Mouse (Mus musculus) bone marrow macrophage, adult 2 months (primary cell): ENCODE results near the gene Pkn3. TPM values are rescaled to one million over a fixed set of nuclear protein-coding genes. Genes with fewer than 3 reads are reported as not detected.
A peak's percentile ranks its signal among the peaks of the same experiment; 100 is the strongest.

Experiments
- H3K27ac ChIP-seq: 2 replicates; pipeline ENCODE4 v1.5.1; 2012; ENCODE audit warnings: low read depth, low read length; ENCODE audit not compliant: insufficient read depth
- H3K4me1 ChIP-seq: 2 replicates; pipeline ENCODE4 v1.6.1; 2012; ENCODE audit warnings: low read length; ENCODE audit not compliant: control insufficient read depth, insufficient read depth
- H3K4me3 ChIP-seq: 2 replicates; pipeline ENCODE4 v1.5.1; 2012; ENCODE audit warnings: mild to moderate bottlenecking, low read length, moderate library complexity; ENCODE audit not compliant: insufficient read depth
- CTCF ChIP-seq: IDR thresholded peaks from 2 replicates; pipeline ENCODE4 v1.5.1; 2012; ENCODE audit warnings: low read depth, mild to moderate bottlenecking, low read length, moderate library complexity
- POLR2A ChIP-seq: IDR thresholded peaks from 2 replicates; pipeline ENCODE4 v1.6.1; 2012; ENCODE audit warnings: mild to moderate bottlenecking, low read depth, low read length, borderline replicate concordance
- polyA plus RNA-seq: library from polyadenylated mRNA; stranded (reverse); fragments of >200 nt; gene quantifications from 2 replicates; pipeline ENCODE4 v1.2.4, GENCODE M21; 2012; ENCODE audit not compliant: missing spikeins, insufficient read depth, insufficient read length

Gene Pkn3
- polyA plus RNA-seq, 1 experiment: 7.2 TPM

GRCm38 (mm10) chr2:30093471-30094207 is 16.2 kb downstream of the Pkn3 start, which contains the start of gene Zdhhc12:
TSS of gene Zdhhc12 (minus strand) at chr2:30093648.
- H3K4me1 ChIP-seq: peaks cover 9% of the 10 kb centered on the region
- TF ChIP-seq POLR2A (peak; percentile 72; the same call in 1 of the 2 replicates), CTCF (no peak)
- peak within 1 kb of the TSS; percentile 88 for H3K4me3 ChIP-seq
- H3K27ac ChIP-seq: peak within 1 kb of the TSS; percentile 61

GRCm38 (mm10) chr2:30094208-30094588 is 16.7 kb downstream of the Pkn3 start:
- TF ChIP-seq POLR2A: no peak
- TF ChIP-seq CTCF: no peak
- peaks cover 9% of the 10 kb centered on the region for H3K4me1 ChIP-seq
- peak overlapping the region; percentile 88 for H3K4me3 ChIP-seq
- H3K27ac ChIP-seq: peak overlapping the region; percentile 61

GRCm38 (mm10) chr2:30095882-30096527 is 18.5 kb downstream of the Pkn3 start:
- no peak overlapping the region for H3K27ac ChIP-seq
- H3K4me3 ChIP-seq: no peak overlapping the region
- peaks cover 9% of the 10 kb centered on the region for H3K4me1 ChIP-seq
- TF ChIP-seq CTCF: peak; percentile 29; the same call in 1 of the 2 replicates
- TF ChIP-seq POLR2A: no peak

- Histone ChIP-seq H3K4me3 (no peak overlapping the region), H3K4me1 (peaks cover under 1% of the 10 kb centered on the region; the same call in 1 of the 2 replicates), H3K27ac (no peak overlapping the region)
- TF ChIP-seq POLR2A (no peak), CTCF (no peak)
Measured at GRCm38 (mm10) chr2:30100214-30100613, 22.7 kb downstream of the Pkn3 start.

GRCm38 (mm10) chr2:30106364-30106763 is 28.9 kb downstream of the Pkn3 start:
- Histone ChIP-seq H3K27ac (no peak overlapping the region), H3K4me3 (no peak overlapping the region), H3K4me1 (no peaks in the 10 kb centered on the region)
- TF ChIP-seq POLR2A (no peak), CTCF (peak; percentile 56)

- no peak for TF ChIP-seq POLR2A
- TF ChIP-seq CTCF: no peak
- Histone ChIP-seq H3K4me1 (no peaks in the 10 kb centered on the region), H3K27ac (no peak overlapping the region), H3K4me3 (no peak overlapping the region)
Measured at GRCm38 (mm10) chr2:30107646-30108045, 30.2 kb downstream of the Pkn3 start.

- Histone ChIP-seq H3K4me3 (no peak overlapping the region), H3K27ac (no peak overlapping the region), H3K4me1 (no peaks in the 10 kb centered on the region)
- TF ChIP-seq CTCF (no peak), POLR2A (no peak)
Measured at GRCm38 (mm10) chr2:30108260-30108659, 30.8 kb downstream of the Pkn3 start.

- H3K4me1 ChIP-seq: no peaks in the 10 kb centered on the region
- no peak overlapping the region for H3K27ac ChIP-seq
- TF ChIP-seq CTCF (no peak), POLR2A (no peak)
- no peak overlapping the region for H3K4me3 ChIP-seq
Measured at GRCm38 (mm10) chr2:30111500-30111899, 34.0 kb downstream of the Pkn3 start.

GRCm38 (mm10) chr2:30112564-30112963 is 35.1 kb downstream of the Pkn3 start:
- TF ChIP-seq POLR2A (no peak), CTCF (no peak)
- no peak overlapping the region for H3K4me3 ChIP-seq

GRCm38 (mm10) chr2:30119641-30120051 is 42.2 kb downstream of the Pkn3 start:
- Histone ChIP-seq H3K4me3 (no peak overlapping the region), H3K4me1 (no peaks in the 10 kb centered on the region; the same call in 1 of the 2 replicates), H3K27ac (no peak overlapping the region)
- TF ChIP-seq POLR2A (no peak), CTCF (no peak)

More at GRCm38 (mm10) chr2:30112564-30112963, 35.1 kb downstream of the Pkn3 start:
- Histone ChIP-seq H3K4me1 (no peaks in the 10 kb centered on the region), H3K27ac (no peak overlapping the region)
